Comparison of ENCODE assay signal across 9 mouse cellular contexts in genomic region chr2:12060034-12060723, GRCm38 (mm10).
DNase-seq lines count a peak whose midpoint lies in the region; ATAC-seq lines count a peak whose summit lies in the region.
"Had no signal": no experiment of that assay in that cellular context is flagged by ENCODE, and none has a peak within 500 bp of the region (broad histone marks: within the 10 kb centered on the region; RNA-seq: fewer than 3 reads in every experiment).

No protein-coding gene starts in this region.

- peak; percentile 90 for ATAC-seq in heart, embryonic 11.5 days (replicated peaks; ENCODE audit: insufficient number of reproducible peaks, low FRiP score, low TSS enrichment)
- peak; percentile 98 for ATAC-seq in kidney, embryonic 14.5 days (ENCODE audit: low FRiP score, low TSS enrichment)
- no peak for ATAC-seq in cerebellum, adult (ENCODE audit: insufficient number of reproducible peaks, low FRiP score, low TSS enrichment)

- H3K4me2 ChIP-seq in heart, embryonic 11.5 days = no peak overlapping the region
- no peak overlapping the region for H3K4me2 ChIP-seq in kidney, embryonic 14.5 days (replicated peaks; ENCODE audit: low read depth, low read length)

- peak overlapping the region; percentile 29; the same call in 1 of the 2 replicates for H3K27ac ChIP-seq in heart, embryonic 11.5 days (ENCODE audit: low read depth, low read length)
- peak overlapping the region; percentile 25; the same call in 1 of the 2 replicates for H3K27ac ChIP-seq in kidney, embryonic 14.5 days (ENCODE audit: low read depth, low read length)

- no peaks in the 10 kb centered on the region for H3K36me3 ChIP-seq in heart, embryonic 11.5 days (ENCODE audit: control insufficient read depth, insufficient read depth, low read length)
- H3K36me3 ChIP-seq in kidney, embryonic 14.5 days (ENCODE audit: control insufficient read depth, insufficient read depth, low read length) = no peaks in the 10 kb centered on the region

- intact Hi-C loops in left cerebral cortex, postnatal 4 days (cut with DNase I) = no loop called here

- no peak overlapping the region for H3K4me3 ChIP-seq in heart, embryonic 11.5 days (ENCODE audit: low read depth, low read length)
- H3K4me3 ChIP-seq in kidney, embryonic 14.5 days (ENCODE audit: low read length) = no peak overlapping the region

- peak; percentile 20 to 42 for DNase-seq in adrenal gland, adult (ENCODE audit: inconsistent age in 2 of 2, low spot score in 1 of 2)
- no peak for DNase-seq in adrenal gland, postnatal 4 days (ENCODE audit: low spot score in 2 of 2)
- DNase-seq in lung, postnatal 10 days = peak; percentile 64
- DNase-seq in layer of hippocampus, adult 11-12 months (ENCODE audit: low spot score) = no peak
- DNase-seq in left cerebral cortex, postnatal 4 days = no peak
- DNase-seq: gastrocnemius, postnatal 10 days had no signal

- H3K9ac ChIP-seq in heart, embryonic 11.5 days (ENCODE audit: low read depth, low read length) = no peak overlapping the region
- H3K9ac ChIP-seq in kidney, embryonic 14.5 days (ENCODE audit: low read depth, low read length) = no peak overlapping the region

- H3K9me3 ChIP-seq in heart, embryonic 11.5 days (replicated peaks; ENCODE audit: control insufficient read depth, low read length) = no peaks in the 10 kb centered on the region
- no peaks in the 10 kb centered on the region for H3K9me3 ChIP-seq in kidney, embryonic 14.5 days (ENCODE audit: control insufficient read depth, low read length)

- H3K4me1 ChIP-seq in heart, embryonic 11.5 days (ENCODE audit: control insufficient read depth, insufficient read depth, low read length) = peaks cover 7% of the 10 kb centered on the region
- H3K4me1 ChIP-seq in kidney, embryonic 14.5 days (ENCODE audit: control insufficient read depth, insufficient read depth, low read length) = peaks cover 14% of the 10 kb centered on the region

- 24% methylated on average over 5 of the region's 5 CpGs for WGBS in heart, embryonic 11.5 days (ENCODE audit: insufficient replicate concordance)
- 20% methylated on average over 5 of the region's 5 CpGs for WGBS in kidney, embryonic 14.5 days

- no peaks in the 10 kb centered on the region for H3K27me3 ChIP-seq in heart, embryonic 11.5 days (ENCODE audit: control insufficient read depth, insufficient read depth, low read length)
- no peaks in the 10 kb centered on the region for H3K27me3 ChIP-seq in kidney, embryonic 14.5 days (ENCODE audit: control insufficient read depth, insufficient read depth, low read length)

Comparison
In these comparisons a context has a peak if more than half of its experiments do, and no peak if none do; other contexts are left out.
1. DNase-seq: peak in adrenal gland, adult (2 of 2) and lung, postnatal 10 days (single experiment); none in adrenal gland, postnatal 4 days (0 of 2), layer of hippocampus, adult 11-12 months (single experiment) and left cerebral cortex, postnatal 4 days (single experiment).